Mouse (Mus musculus) G1E (cell line): ENCODE measurements around the gene Gm38392.

ENCODE experiments used
- CTCF ChIP-seq: IDR thresholded peaks from 2 replicates; pipeline ENCODE4 v1.5.1; 2012; ENCODE audit warnings: low read depth, low read length, inconsistent platforms, mixed read lengths
- GATA1 ChIP-seq: IDR thresholded peaks from 2 replicates; pipeline ENCODE4 v1.6.1; 2012; ENCODE audit warnings: borderline replicate concordance, low read length, inconsistent platforms, mixed read lengths
- GATA2 ChIP-seq: IDR thresholded peaks from 2 replicates; pipeline ENCODE4 v1.6.1; 2012; ENCODE audit warnings: low read depth, low read length, inconsistent platforms, borderline replicate concordance
- POLR2AphosphoS5 ChIP-seq: IDR thresholded peaks from 2 replicates; pipeline ENCODE4 v1.6.1; 2012; ENCODE audit warnings: low read depth, low read length, inconsistent platforms; ENCODE audit not compliant: insufficient replicate concordance
- TAL1 ChIP-seq: conservative IDR thresholded peaks from 2 replicates; pipeline ENCODE4 v1.6.1; 2012; ENCODE audit warnings: low read depth, low read length, inconsistent platforms, mixed read lengths

- TF ChIP-seq CTCF (no peak), GATA2 (no peak), POLR2AphosphoS5 (no peak), GATA1 (no peak), TAL1 (no peak)
Observed at GRCm38 (mm10) chr3:88296110-88296560, 9.1 kb upstream of the Gm38392 start.
